Mouse (Mus musculus) thymus, postnatal 0 days (tissue): ENCODE measurements around the gene B3gat1. TPM values are rescaled to one million over a fixed set of nuclear protein-coding genes. Genes with fewer than 3 reads are reported as not detected.
A peak's percentile ranks its signal among the peaks of the same experiment; 100 is the strongest.

ENCODE experiments used
- DNase-seq: peaks from one replicate; pipeline ENCODE4 v3.0.0-alpha.2; 2015; ENCODE audit warnings: low spot score
- polyA plus RNA-seq: library from polyadenylated mRNA; unstranded; fragments of >200 nt; fragmentation: Nextera tagmentation; extraction: Ambion mirVana; gene quantifications from 2 replicates; pipeline ENCODE4 v1.2.1, GENCODE M21; 2015

Gene B3gat1
- polyA plus RNA-seq, 1 experiment from 2014 or later = not detected

- DNase-seq = peak; percentile 15
Observed at GRCm38 (mm10) chr9:26776122-26776902, 42.8 kb downstream of the B3gat1 start.

- no peak for DNase-seq
Observed at GRCm38 (mm10) chr9:26778421-26778820, 44.9 kb downstream of the B3gat1 start.

- DNase-seq = no peak
Observed at GRCm38 (mm10) chr9:26783414-26783975, 50.0 kb downstream of the B3gat1 start.

- DNase-seq = no peak
Observed at GRCm38 (mm10) chr9:26792829-26793228, 59.3 kb downstream of the B3gat1 start.

- no peak for DNase-seq
Observed at GRCm38 (mm10) chr9:26798205-26798604, 64.7 kb downstream of the B3gat1 start.

GRCm38 (mm10) chr9:26798731-26799130, 65.2 kb downstream of the B3gat1 start:
- no peak for DNase-seq

- no peak for DNase-seq
Observed at GRCm38 (mm10) chr9:26800357-26800756, 66.8 kb downstream of the B3gat1 start.

- DNase-seq = no peak
Observed at GRCm38 (mm10) chr9:26804321-26804720, 70.8 kb downstream of the B3gat1 start.

- DNase-seq = peak; percentile 18
Observed at GRCm38 (mm10) chr9:26805935-26806666, 72.6 kb downstream of the B3gat1 start, which contains the start of gene Glb1l2. Gene Glb1l2, minus strand, starts transcription at chr9:26806468.

- DNase-seq = no peak
Observed at GRCm38 (mm10) chr9:26808735-26809134, 75.2 kb downstream of the B3gat1 start.

Other genes starting within 250 kb of the B3gat1 start
- gene Glb1l2, start 72.7 kb downstream of the B3gat1 start, polyA plus RNA-seq = 0.27 and 0.35 TPM in 2 replicates
- gene Glb1l3, start 127.2 kb downstream of the B3gat1 start, polyA plus RNA-seq = not detected in 2 replicates
- gene Gm1110, start 189.4 kb downstream of the B3gat1 start, polyA plus RNA-seq = not detected in 2 replicates